Mouse (Mus musculus) megakaryocyte-erythroid progenitor cell, adult 5 weeks (primary cell): ENCODE measurements around the gene 3110040N11Rik. TPM values are rescaled to one million over a fixed set of nuclear protein-coding genes. Genes with fewer than 3 reads are reported as not detected.

Experiments used
- polyA plus RNA-seq: library from polyadenylated mRNA; stranded (reverse); fragments of >175 nt; gene quantifications from 2 replicates; pipeline ENCODE4 v1.2.3, GENCODE M21; 2012

The 3110040N11Rik gene
- polyA plus RNA-seq, result 23.8 and 25.7 TPM in 2 replicates

DNA sequence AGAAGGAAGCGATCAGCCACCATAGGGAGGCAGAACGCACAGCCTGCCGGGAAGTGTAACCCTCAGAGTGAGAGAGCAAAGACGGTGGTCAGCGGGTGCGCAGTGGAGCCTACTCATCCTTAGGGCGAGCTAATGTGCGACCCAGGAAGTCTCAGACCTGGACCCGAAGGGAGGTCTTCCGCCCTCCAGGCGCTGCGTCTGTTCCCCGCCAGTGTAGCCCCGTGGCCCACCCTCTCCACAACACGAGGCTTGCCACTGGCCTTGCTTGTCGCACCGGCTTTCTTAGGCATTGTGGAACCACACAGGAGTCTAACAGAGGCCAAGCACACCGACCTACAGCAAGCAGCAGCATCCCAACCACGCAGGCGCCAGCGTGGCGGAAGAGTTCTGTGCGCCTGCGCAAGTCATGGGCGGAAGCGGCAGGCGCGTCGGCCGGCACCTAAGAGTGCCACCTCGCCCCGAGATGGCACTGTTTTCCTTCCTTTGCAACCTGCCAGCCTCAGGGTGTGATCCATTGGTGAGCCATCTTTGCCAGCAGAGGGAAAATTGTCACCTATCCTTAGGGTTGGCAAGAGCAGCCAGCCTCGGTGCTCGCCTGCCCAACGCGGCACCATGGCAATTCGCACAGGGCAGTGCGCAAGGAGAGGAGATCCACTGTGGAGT, at the start of gene 3110040N11Rik:
Gene 3110040N11Rik (minus strand): TSS at position 384 of the 663 bp plus-strand sequence.

DNA sequence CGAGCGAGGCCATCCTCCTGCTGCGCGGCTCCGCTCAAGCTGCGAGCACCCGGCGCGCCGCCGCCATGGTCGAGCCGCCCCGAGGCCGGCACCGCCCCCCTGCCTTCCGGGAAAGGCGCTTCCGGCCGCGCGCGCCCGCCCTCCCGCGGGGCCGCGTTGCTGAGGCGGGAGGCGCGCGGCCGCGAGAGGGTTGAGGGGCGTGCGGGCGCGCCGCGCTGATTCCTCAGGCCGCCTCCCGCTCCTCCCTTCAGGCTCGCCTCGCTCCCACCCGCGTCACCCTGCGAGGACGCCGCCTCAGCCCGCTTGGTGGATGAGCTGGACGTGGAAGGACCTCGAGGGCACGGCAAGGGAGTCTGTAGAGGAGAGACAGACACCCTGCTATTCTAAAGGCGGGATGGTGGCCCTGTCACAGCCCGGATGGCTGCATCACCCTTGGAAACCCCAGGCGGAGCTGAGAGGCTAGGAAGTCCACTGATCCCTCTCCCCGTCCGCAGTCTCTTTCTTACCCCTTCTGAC, 40.2 kb upstream of the 3110040N11Rik start, which contains the start of gene Btbd1:
Gene Btbd1 (minus strand): TSS at position 53 of the 516 bp plus-strand sequence.

GRCm38 (mm10) chr7:81762180-81763109, 26.8 kb downstream of the 3110040N11Rik start, which contains the start of gene Ramac:
TSS of gene Ramac (plus strand) at chr7:81762925.

Other genes starting within 250 kb of the 3110040N11Rik start
- 0.05 TPM in 1 of 2 replicates, not detected in the other for gene Fsd2, start 222.5 kb downstream of the 3110040N11Rik start, polyA plus RNA-seq
- 22.5 and 30.6 TPM in 2 replicates for gene Whamm, start 218.2 kb downstream of the 3110040N11Rik start, polyA plus RNA-seq
- 1.5 and 2.8 TPM in 2 replicates for gene Homer2, start 82.0 kb downstream of the 3110040N11Rik start, polyA plus RNA-seq
- gene Ramac, start 26.6 kb downstream of the 3110040N11Rik start, polyA plus RNA-seq, result 34.3 and 44.4 TPM in 2 replicates
- 9.3 and 9.7 TPM in 2 replicates for gene Btbd1, start 40.0 kb upstream of the 3110040N11Rik start, polyA plus RNA-seq
- not detected in 2 replicates for gene Gm10160, start 66.3 kb upstream of the 3110040N11Rik start, polyA plus RNA-seq
- gene Tm6sf1, start 69.5 kb upstream of the 3110040N11Rik start, polyA plus RNA-seq, result 104 and 113 TPM in 2 replicates
- 0.43 and 1.1 TPM in 2 replicates for gene Hdgfl3, start 145.0 kb upstream of the 3110040N11Rik start, polyA plus RNA-seq
- not detected in 2 replicates for gene Bnc1, start 202.8 kb upstream of the 3110040N11Rik start, polyA plus RNA-seq